Mouse (Mus musculus) heart, postnatal 36 days (tissue): ENCODE results near the gene Syna. TPM values are rescaled to one million over a fixed set of nuclear protein-coding genes. Genes with fewer than 3 reads are reported as not detected.

ENCODE experiments used
- DNase-seq, 2 experiments: peaks; one replicate each; pipeline ENCODE4 v3.0.0; 2021 to 2022
- intact Hi-C: fragments of 180-260 bp; cut with DNase I; formaldehyde crosslinking; loops from one replicate; pipeline ENCODE4 v1.15.1; 2025
- microRNA-seq, 2 experiments: library from miRNA; unstranded; fragments of <30 nt; microRNA quantifications; one replicate each; pipeline ENCODE4 v1.2.0; 2021; ENCODE audit warnings: borderline number of aligned reads in 2 of 2
- total RNA-seq, 2 experiments: library from RNA; stranded (reverse); gene quantifications; 2 replicates each; pipeline ENCODE4 v1.2.3; 2021

Syna gene
- total RNA-seq, 2 experiments from 2014 or later, result not detected

DNA sequence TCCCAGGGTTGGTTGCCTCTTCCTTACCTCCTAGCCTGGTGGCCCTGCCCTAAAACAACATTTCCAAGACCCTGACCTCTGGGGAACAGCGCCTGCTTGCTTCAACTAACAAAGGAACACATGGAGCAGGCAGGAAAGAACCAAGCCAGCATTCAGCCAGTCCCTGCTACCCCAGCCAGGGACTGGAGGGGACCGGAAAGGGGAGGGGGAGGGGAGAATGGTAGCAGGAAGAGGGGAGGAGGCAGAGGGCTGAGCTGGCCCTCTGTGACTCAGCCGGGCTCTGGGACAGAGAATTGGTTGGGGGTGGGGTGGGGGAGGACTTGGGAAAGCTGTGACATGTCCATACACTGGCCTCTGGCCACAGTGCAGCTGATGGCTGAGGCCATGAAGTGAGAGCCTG, 20.1 kb downstream of the Syna start:
- peak; percentile 60 to 71 for DNase-seq
- intact Hi-C loops, result no loop called here

DNA sequence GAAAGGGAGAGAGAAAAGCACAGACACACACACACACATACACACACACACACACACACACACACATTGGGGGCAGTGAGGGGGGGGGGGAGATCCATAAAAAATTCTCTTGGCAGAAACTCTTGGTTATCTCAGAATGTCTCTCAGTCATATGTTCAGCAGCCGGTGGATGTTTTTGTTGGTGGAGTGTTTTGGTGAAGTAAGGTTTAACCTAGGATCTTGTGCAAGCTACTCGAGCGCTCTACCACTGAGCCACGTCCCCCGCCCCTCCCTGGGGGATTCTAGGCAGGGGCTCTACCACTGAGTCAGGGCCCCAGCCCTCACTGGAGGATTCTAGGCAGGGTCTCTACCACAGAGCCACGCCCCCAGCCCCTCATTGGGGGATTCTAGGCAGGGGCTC, 23.9 kb downstream of the Syna start:
- no peak for DNase-seq
- intact Hi-C loops, result no loop called here

DNA sequence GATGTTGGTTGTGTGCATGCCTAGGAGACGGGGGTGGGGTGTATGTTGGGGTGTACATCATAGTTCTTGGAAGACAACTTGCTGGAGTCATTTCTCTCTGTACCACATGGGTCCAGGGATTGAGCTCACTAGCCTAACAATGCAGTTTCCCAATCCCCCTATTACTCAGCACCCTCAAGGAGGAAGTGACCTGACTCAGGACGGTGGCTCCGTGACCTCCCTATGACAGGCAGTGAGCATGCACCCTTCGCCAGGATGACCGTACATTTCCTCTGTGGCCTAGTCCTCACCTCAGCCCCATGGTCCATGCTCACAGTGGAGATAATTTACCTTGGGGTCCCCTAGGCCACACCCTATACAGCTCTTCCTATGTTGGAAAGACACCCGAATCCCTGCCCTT, 27.6 kb downstream of the Syna start:
- intact Hi-C loops, result no loop called here
- no peak for DNase-seq

DNA sequence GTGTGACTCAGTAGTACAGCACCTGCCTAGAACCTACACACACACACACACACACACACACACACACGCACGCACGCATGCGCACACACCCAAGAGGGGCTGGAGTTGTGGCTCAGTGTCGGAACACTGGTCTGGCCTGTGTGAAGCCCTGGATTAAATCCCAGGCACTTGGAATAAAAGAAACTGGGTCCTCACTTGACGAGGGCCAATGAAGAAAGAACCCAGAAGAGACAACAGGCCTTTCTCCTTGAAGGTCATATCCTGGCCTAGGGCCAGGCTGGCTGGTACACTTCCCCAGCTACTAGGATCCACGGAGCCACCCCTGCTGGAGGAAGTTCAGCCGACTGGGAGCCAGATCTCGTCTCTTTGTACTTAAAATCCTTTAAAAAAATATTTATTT, 28.4 kb downstream of the Syna start:
- intact Hi-C loops, result no loop called here
- no peak for DNase-seq

DNA sequence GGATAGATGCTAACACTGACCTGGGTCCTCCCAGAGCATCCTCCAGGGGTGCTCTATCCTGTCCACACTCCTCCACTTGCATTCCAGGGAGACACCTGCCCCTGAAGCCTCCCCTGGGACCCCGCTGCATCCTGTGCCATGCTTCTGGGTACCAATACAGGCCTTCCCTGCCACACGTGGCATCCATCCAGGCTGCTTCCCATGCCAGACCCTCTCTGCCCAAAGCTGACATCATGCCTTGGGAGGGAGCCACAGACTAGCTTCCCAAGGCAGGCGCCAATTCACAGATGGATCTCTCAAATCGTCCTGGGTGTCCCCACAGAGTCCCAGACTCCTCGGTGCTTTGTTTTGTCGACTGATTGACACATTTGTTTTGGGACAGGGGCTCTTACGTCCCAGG, 29.1 kb downstream of the Syna start:
- intact Hi-C loops, result no loop called here
- peak; percentile 56 to 66 for DNase-seq

DNA sequence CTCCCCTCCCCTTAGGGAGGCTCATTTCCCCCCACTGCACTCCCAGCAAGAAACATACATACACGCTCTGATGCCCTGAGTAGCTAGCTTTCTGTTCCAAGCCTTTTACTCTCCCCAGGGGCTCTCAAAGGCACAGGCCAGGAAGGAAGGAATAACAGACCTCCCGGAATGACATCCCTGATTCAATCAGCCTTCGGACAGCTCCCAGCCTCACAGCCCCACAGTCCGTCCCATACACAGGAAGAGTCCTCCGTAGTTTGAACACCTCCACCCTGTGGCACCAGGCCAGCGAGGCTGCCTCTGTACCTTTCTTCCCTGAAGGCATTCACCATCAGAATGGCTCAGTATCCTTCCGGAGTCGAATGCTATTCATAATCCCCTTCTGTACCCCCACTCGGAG, 31.5 kb downstream of the Syna start:
- no peak for DNase-seq

DNA sequence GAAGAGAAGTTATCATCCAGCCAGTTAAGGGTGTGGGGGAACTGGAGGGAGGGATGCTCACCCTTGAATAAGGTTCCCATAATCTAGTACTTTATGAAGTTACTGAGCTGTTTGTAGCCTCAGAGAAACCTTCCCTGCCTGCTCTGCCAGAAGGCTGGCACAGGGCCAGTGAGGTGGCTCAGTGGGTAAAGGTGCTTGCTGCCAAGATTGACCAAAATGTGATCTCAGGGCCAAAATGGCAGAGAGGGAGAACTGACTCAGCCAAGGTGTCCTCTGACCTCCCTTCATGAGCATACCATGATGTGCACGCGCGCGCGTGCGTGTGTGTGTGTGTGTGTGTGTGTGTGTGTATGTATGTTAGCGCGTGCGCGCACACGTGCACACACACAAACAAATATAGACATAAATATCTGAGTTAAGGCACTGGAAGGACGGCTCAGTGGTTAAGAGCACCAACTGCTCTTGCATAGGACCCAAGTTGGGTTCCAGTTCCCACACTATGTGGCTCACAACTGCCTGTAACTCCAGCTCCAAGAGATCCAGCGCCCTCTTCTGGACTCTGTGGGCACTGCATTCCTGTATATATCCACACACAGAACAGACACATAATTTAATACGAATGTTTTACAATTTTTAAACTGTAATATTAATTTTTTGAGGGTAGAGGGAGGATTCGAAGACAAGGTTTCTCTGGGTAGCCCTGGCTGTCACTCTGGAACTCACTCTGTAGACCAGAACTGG, 33.8 kb downstream of the Syna start:
- intact Hi-C loops, result no loop called here
- DNase-seq, result no peak

More for the DNA sequence above, 31.5 kb downstream of the Syna start:
- intact Hi-C loops, result no loop called here

DNA sequence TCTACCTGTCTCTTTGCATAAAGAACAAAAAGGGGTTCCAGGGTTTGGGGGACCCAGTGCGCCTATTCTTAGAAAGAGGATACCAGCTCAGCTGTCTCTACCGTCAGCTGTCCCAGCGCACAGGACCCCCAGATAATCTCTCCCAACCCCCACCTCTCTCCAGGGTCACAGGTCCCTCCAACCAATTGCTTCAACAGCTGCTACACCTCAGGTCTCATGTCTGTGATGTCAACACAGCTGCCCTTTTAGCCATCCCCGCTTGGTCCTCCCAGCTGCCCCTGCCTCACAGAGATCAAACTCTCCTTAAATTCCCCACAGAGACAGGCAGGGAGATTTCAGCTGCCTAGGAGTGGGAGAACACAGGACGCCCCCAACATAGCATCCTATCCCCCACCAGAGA, 36.2 kb downstream of the Syna start:
- DNase-seq, result no peak
- intact Hi-C loops, result no loop called here

DNA sequence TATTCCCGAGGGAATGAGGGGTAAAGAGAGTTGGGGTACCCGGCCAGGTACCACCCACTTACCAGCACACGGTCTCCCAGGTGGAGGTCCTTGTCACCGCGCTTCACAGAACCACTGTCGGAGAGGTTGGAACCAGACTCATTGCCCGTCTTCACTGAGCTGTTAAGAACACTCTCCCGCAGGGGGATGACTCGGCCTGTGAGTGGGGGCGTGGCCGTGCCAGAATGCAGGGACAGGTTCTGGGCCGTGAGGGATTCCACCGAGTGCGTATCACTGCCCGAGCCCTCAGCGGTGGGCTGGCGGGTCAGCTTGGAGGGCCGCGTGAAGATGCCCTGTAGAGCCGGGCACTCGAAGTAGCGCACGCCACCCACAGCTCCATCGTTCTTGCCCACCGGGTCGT, 37.4 kb downstream of the Syna start:
- DNase-seq, result no peak
- intact Hi-C loops, result no loop called here

DNA sequence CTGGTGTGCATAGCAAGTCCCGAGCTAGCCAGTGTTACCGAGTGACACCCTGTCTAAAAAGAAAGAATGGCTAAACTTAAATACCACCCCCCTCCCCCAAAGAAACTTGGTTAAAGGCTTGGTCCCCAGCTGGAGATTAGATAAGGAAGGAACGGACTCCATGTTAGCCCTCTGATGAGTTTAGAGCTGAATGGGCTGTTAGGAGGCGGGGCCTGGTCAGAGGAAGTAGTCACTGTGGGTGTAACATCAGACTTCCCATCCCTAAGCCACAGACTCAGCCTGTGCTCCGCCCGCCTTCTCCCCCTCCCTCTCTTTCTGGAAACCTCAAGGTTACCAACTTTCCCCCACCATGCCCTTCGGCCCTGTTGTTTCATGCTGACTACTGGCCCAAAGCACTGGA, 38.2 kb downstream of the Syna start:
- DNase-seq, result no peak
- intact Hi-C loops, result no loop called here

DNA sequence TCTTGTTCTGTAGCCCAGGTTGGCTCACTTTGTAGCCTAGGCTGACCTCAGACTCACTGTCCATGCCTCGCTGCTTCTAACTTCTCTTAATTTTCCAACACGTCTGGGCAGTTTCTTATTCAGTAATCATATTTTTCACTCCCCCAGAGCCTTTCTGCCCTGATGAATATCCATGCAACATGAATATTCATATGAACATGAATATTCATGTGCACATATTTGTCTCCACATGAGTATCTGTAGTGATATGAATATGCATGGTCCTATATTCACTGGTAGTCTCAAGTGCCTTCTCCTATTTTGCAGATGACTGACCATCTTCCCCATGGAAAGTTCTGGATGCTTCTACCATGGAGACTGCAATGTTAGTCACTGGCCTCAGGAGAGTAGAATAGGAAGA, 38.8 kb downstream of the Syna start:
- DNase-seq, result no peak
- intact Hi-C loops, result no loop called here

DNA sequence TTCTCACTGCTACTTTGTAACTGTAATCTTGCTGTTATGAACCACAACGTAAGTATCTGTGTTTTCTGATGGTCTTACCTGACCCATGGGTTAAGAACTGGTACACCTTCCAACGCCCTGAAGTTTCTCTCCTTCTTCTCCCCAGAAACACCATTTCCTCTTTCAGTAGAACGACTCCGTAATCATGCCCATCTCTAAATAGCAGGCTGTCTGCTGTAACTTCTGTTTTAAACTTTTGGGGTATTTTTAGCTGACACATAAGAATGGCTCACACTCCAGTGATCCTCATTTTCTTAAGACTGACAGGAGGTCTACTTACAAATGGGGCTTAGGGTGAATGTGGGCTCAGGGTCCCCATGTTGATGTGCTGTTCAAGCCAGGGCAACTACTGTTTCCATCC, 39.9 kb downstream of the Syna start:
- intact Hi-C loops, result no loop called here

DNA sequence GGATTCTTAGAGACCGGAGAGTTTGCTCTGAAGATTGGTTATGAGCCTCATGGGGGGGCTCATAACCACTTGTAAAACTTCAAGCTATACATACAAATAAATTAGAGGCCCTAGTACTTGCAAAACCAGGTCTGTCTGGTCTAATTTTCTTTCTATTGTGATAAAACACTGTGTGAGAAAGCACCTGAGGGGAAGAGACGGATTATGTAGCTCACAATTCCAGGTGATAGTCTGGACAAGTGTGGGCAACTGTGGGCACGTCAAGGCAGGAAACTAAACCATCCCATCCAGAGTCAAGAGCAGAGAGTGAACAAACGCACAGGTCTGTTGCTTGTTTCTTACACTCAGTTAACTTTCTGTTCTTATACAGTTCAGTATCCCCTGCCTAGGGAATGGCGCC, 40.5 kb downstream of the Syna start:
- DNase-seq, result no peak

More for the DNA sequence above, 39.9 kb downstream of the Syna start:
- DNase-seq, result no peak

DNA sequence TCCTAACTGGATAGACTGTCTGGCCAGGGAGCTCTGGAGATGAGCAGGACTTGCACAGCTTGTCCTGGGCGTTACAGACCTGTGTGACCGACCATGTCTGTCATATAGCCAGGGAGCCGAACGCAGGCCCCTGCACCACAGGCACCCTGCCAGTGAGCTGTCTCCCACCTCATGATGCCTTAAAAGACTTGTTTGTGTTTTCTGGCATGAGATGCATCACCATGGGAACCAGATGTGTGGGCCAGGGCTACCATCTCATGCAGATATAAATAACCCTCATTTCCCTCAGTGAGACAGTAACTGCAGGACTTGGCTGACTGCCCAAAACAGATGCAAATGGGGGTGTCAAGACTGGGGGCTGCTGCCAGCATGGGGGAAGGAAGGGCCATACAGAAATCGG, 47.9 kb downstream of the Syna start:
- DNase-seq, result no peak
- intact Hi-C loops, result no loop called here

More for the DNA sequence above, 40.5 kb downstream of the Syna start:
- intact Hi-C loops, result loop anchor here (2.0 kb wide), 1 partner anchor 15 kb away; no protein-coding TSS in a partner anchor

DNA sequence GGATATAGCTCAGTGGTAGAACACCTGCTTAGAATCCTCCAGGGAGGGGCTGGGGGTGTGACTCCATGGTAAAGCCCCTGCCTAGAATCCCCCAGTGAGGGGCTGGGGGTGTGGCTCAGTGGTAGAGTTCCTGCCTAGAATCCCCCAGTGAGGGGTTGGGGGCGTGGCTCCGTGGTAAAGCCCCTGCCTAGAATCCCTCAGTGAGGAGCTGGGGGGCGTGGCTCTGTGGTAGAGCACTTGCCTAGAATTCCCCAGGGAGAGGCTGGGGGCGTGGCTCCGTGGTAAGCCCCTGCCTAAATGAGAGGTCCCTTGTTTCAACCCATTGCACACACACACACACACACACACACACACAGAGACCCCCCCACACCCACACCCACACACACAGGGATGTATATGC, 49.7 kb downstream of the Syna start:
- intact Hi-C loops, result no loop called here

DNA sequence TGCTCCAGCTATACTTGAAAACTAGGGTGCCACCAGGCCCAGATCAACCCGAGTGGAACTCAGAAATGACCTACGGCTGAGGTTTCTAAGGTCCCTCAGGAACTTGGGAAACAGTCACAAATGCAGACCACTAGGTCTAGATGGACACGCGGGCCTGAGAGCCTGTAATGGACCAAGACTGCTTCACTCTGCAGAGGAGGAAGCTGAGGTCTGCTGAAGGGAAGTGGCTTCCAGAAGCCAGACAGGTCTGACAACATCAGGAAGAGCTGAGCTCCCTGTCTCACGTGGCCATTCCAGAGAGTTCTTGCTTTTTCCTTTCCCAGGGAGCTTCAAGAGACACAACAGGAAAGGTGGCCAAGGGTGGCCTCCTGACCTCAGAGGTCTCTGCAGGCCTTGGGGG, 51.0 kb downstream of the Syna start:
- DNase-seq, result no peak
- intact Hi-C loops, result loop anchor here (1.0 to 5.0 kb wide), 2 partner anchors 73 to 393 kb away; no protein-coding TSS in a partner anchor

More for the DNA sequence above, 49.7 kb downstream of the Syna start:
- no peak for DNase-seq

Small RNA genes within 50 kb of the gene (microRNA-seq; reads per million reads assigned to microRNA genes)
- gene Mir7228, result 0 reads per million in 2 experiments

Other genes starting within 250 kb of the Syna start
- 100 to 1,000 TPM; 201 to 208 TPM for gene Gtf2i, start 245.4 kb downstream of the Syna start, total RNA-seq
- gene Gtf2ird1, start 103.5 kb downstream of the Syna start, total RNA-seq, result 10 to 100 TPM; 23.4 to 26.9 TPM
- gene Clip2, start 7.7 kb downstream of the Syna start, total RNA-seq, result 1 to 10 TPM; 6.4 to 7.5 TPM
- gene Rfc2, start 21.2 kb upstream of the Syna start, total RNA-seq, result 10 to 100 TPM; 23.4 to 23.9 TPM
- gene Lat2, start 54.9 kb upstream of the Syna start, total RNA-seq, result 1 to 10 TPM; 1.6 to 2.2 TPM
- gene Eif4h, start 79.3 kb upstream of the Syna start, total RNA-seq, result 100 to 1,000 TPM; 143 to 145 TPM
- 1 to 10 TPM; 4.5 to 4.9 TPM for gene Limk1, start 128.4 kb upstream of the Syna start, total RNA-seq
- 100 to 1,000 TPM in 1 of 2 experiments, 10 to 100 TPM in 1; 67.1 to 103 TPM for gene Eln, start 187.2 kb upstream of the Syna start, total RNA-seq